Comparison of ENCODE assay signal across 28 mouse cellular contexts in the genomic region with DNA sequence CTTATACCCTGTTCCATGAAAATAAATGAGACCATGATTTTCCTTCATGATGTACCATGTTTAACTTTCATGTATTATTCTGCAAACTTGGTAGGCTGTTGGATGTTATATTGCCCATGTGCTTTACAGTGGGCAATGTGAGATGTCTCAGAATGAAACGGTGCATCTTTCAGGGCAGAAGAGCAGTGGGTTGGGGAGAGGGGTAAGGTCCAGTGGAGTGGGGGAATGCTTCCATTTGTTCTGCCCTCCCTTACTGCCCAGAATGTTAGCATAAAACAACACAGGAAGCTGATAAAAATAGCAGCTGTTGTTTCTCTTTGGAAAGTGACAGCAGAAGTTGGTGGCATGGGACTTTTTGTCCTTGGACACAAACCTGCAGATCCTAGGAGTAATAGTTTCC. TPM values are rescaled to one million over a fixed set of nuclear protein-coding genes. Genes with fewer than 3 reads are reported as not detected.
DNase-seq lines count a peak whose midpoint lies in the region; ATAC-seq lines count a peak whose summit lies in the region.
"Had no signal": no experiment of that assay in that cellular context is flagged by ENCODE, and none has a peak within 500 bp of the region (broad histone marks: within the 10 kb centered on the region; RNA-seq: fewer than 3 reads in every experiment).

No protein-coding gene starts in this region.

- peak; percentile 6 to 12 for DNase-seq in heart, adult 9 months (ENCODE audit: low spot score in 2 of 2)
- no peak for DNase-seq in heart, embryonic 10.5 days (ENCODE audit: low spot score)
- peak; percentile 87 for DNase-seq in midbrain, embryonic 11.5 days (ENCODE audit: low spot score, missing footprints)
- DNase-seq in thymus, postnatal 14 days, result no peak
- DNase-seq in left cerebral cortex, postnatal 14 days (ENCODE audit: low spot score in 2 of 2), result no peak
- DNase-seq: adrenal gland, postnatal 25 days; B cell, adult 2 months; cerebellum, adult 18-20 months; cerebellum, postnatal 25 days; forebrain, postnatal 0 days; gastrocnemius, postnatal 10 days; kidney, adult 18-20 months; kidney, postnatal 10 days; layer of hippocampus, adult 9-11 months; lung, embryonic 14.5 days; right cerebral cortex, postnatal 25 days; thymus, postnatal 25 days had no signal

- peaks cover 6% of the 10 kb centered on the region; the same call in 1 of the 2 replicates for H3K4me1 ChIP-seq in heart, embryonic 10.5 days
- H3K4me1 ChIP-seq in midbrain, embryonic 11.5 days (ENCODE audit: control insufficient read depth, insufficient read depth, low read length), result no peaks in the 10 kb centered on the region
- H3K4me1 ChIP-seq in midbrain, embryonic 16.5 days (ENCODE audit: control insufficient read depth, insufficient read depth, low read length), result no peaks in the 10 kb centered on the region
- H3K4me1 ChIP-seq in heart, embryonic 15.5 days (replicated peaks), result peaks cover 7% of the 10 kb centered on the region
- H3K4me1 ChIP-seq: embryonic facial prominence, embryonic 10.5 days; embryonic facial prominence, embryonic 15.5 days; forebrain, embryonic 12.5 days; hindbrain, embryonic 10.5 days; hindbrain, embryonic 15.5 days; limb, embryonic 12.5 days; liver, embryonic 15.5 days; midbrain, embryonic 15.5 days had no signal

- 66% methylated on average over 1 of the region's 1 CpGs for WGBS in heart, embryonic 10.5 days
- WGBS in midbrain, embryonic 11.5 days, result 96% methylated on average over 1 of the region's 1 CpGs
- 93% methylated on average over 1 of the region's 1 CpGs for WGBS in midbrain, embryonic 16.5 days
- 53% methylated on average over 1 of the region's 1 CpGs for WGBS in heart, embryonic 15.5 days

- H3K9ac ChIP-seq in midbrain, embryonic 11.5 days (ENCODE audit: low read length), result no peak overlapping the region
- no peak overlapping the region for H3K9ac ChIP-seq in midbrain, embryonic 16.5 days (ENCODE audit: low read depth, low read length)
- no peak overlapping the region for H3K9ac ChIP-seq in heart, embryonic 15.5 days
- H3K9ac ChIP-seq: embryonic facial prominence, embryonic 15.5 days; forebrain, embryonic 12.5 days; forebrain, postnatal 0 days; hindbrain, embryonic 15.5 days; limb, embryonic 12.5 days; liver, embryonic 15.5 days; lung, embryonic 14.5 days; midbrain, embryonic 15.5 days had no signal

- no peak overlapping the region for H3K4me2 ChIP-seq in midbrain, embryonic 11.5 days
- no peak overlapping the region for H3K4me2 ChIP-seq in midbrain, embryonic 16.5 days (ENCODE audit: low read length)
- no peak overlapping the region for H3K4me2 ChIP-seq in heart, embryonic 15.5 days
- H3K4me2 ChIP-seq: embryonic facial prominence, embryonic 15.5 days; forebrain, embryonic 12.5 days; hindbrain, embryonic 15.5 days; limb, embryonic 12.5 days; liver, embryonic 15.5 days; lung, embryonic 14.5 days; midbrain, embryonic 15.5 days had no signal

- no peaks in the 10 kb centered on the region for H3K27me3 ChIP-seq in heart, embryonic 10.5 days (ENCODE audit: insufficient read depth, poor library complexity, severe bottlenecking)
- no peaks in the 10 kb centered on the region for H3K27me3 ChIP-seq in midbrain, embryonic 11.5 days (ENCODE audit: control insufficient read depth, insufficient read depth, low read length)
- H3K27me3 ChIP-seq in midbrain, embryonic 16.5 days (ENCODE audit: control insufficient read depth, insufficient read depth, low read depth, low read length), result no peaks in the 10 kb centered on the region
- H3K27me3 ChIP-seq in heart, embryonic 15.5 days, result no peaks in the 10 kb centered on the region
- H3K27me3 ChIP-seq: embryonic facial prominence, embryonic 15.5 days; forebrain, embryonic 12.5 days; hindbrain, embryonic 15.5 days; limb, embryonic 12.5 days; liver, embryonic 15.5 days; midbrain, embryonic 15.5 days had no signal

- no peak overlapping the region for H3K27ac ChIP-seq in heart, embryonic 10.5 days
- H3K27ac ChIP-seq in midbrain, embryonic 11.5 days (ENCODE audit: low read depth, low read length), result no peak overlapping the region
- H3K27ac ChIP-seq in midbrain, embryonic 16.5 days (ENCODE audit: low read length), result no peak overlapping the region
- H3K27ac ChIP-seq in heart, embryonic 15.5 days, result peak overlapping the region; percentile 53
- H3K27ac ChIP-seq: embryonic facial prominence, embryonic 10.5 days; embryonic facial prominence, embryonic 15.5 days; forebrain, embryonic 12.5 days; hindbrain, embryonic 10.5 days; hindbrain, embryonic 15.5 days; limb, embryonic 12.5 days; liver, embryonic 15.5 days; midbrain, embryonic 15.5 days had no signal

- H3K9me3 ChIP-seq in heart, embryonic 10.5 days, result no peaks in the 10 kb centered on the region
- no peaks in the 10 kb centered on the region for H3K9me3 ChIP-seq in midbrain, embryonic 11.5 days (ENCODE audit: control insufficient read depth, low read length)
- H3K9me3 ChIP-seq in midbrain, embryonic 16.5 days (replicated peaks; ENCODE audit: control insufficient read depth, low read length, poor library complexity, severe bottlenecking), result no peaks in the 10 kb centered on the region
- H3K9me3 ChIP-seq in heart, embryonic 15.5 days (replicated peaks), result no peaks in the 10 kb centered on the region
- H3K9me3 ChIP-seq: embryonic facial prominence, embryonic 10.5 days; embryonic facial prominence, embryonic 15.5 days; forebrain, embryonic 12.5 days; hindbrain, embryonic 10.5 days; hindbrain, embryonic 15.5 days; limb, embryonic 12.5 days; liver, embryonic 15.5 days; midbrain, embryonic 15.5 days had no signal

- H3K36me3 ChIP-seq in heart, embryonic 10.5 days, result peaks cover 20% of the 10 kb centered on the region
- peaks cover 7% of the 10 kb centered on the region for H3K36me3 ChIP-seq in midbrain, embryonic 11.5 days (ENCODE audit: control insufficient read depth, insufficient read depth, low read length)
- 0 out of 2 replicates have a peak, but pooled peaks cover 3% of the 10 kb centered on the region for H3K36me3 ChIP-seq in midbrain, embryonic 16.5 days (ENCODE audit: control insufficient read depth, insufficient read depth, low read length)
- H3K36me3 ChIP-seq in heart, embryonic 15.5 days, result peaks cover 19% of the 10 kb centered on the region
- H3K36me3 ChIP-seq: midbrain, embryonic 15.5 days had no signal

- intact Hi-C loops in left cerebral cortex, postnatal 14 days (cut with DNase I), result no loop called here

- H3K4me3 ChIP-seq in heart, embryonic 10.5 days, result no peak overlapping the region
- H3K4me3 ChIP-seq in midbrain, embryonic 11.5 days (ENCODE audit: low read depth, low read length), result no peak overlapping the region
- H3K4me3 ChIP-seq in midbrain, embryonic 16.5 days (ENCODE audit: low read depth, low read length), result no peak overlapping the region
- no peak overlapping the region for H3K4me3 ChIP-seq in heart, embryonic 15.5 days
- H3K4me3 ChIP-seq: embryonic facial prominence, embryonic 10.5 days; embryonic facial prominence, embryonic 15.5 days; forebrain, embryonic 12.5 days; hindbrain, embryonic 10.5 days; hindbrain, embryonic 15.5 days; limb, embryonic 12.5 days; liver, embryonic 15.5 days; midbrain, embryonic 15.5 days had no signal

- no peak for ATAC-seq in midbrain, embryonic 11.5 days (ENCODE audit: low FRiP score)
- ATAC-seq in midbrain, embryonic 16.5 days, result no peak
- no peak for ATAC-seq in heart, embryonic 15.5 days (replicated peaks; ENCODE audit: insufficient number of reproducible peaks, insufficient read depth, low FRiP score, low read depth)
- ATAC-seq: forebrain, postnatal 0 days; inflammation-experienced regulatory T-cells, adult 6 months; midbrain, embryonic 15.5 days had no signal

RNA-seq across cellular contexts. Expression of a gene that starts 41.6 kb away (rescaled TPM):
- polyA plus RNA-seq in heart, embryonic 10.5 days (2016; fragmentation: Nextera tagmentation; extraction: Ambion mirVana), result 64.8 and 85.9 TPM in 2 replicates
- polyA plus RNA-seq in midbrain, embryonic 11.5 days (2014; fragmentation: Nextera tagmentation; extraction: Ambion mirVana), result 95.5 and 104 TPM in 2 replicates
- polyA plus RNA-seq in midbrain, embryonic 16.5 days (2015; fragmentation: Nextera tagmentation; extraction: Ambion mirVana), result 84.4 and 86.0 TPM in 2 replicates
- 54.1 and 64.6 TPM in 2 replicates for polyA plus RNA-seq in heart, embryonic 15.5 days (2015; fragmentation: Nextera tagmentation; extraction: Ambion mirVana)
- total RNA-seq in left cerebral cortex, postnatal 14 days (2021), result 100 to 1,000 TPM; 206 to 211 TPM

Comparison
In these comparisons a context has a peak if more than half of its experiments do, and no peak if none do; other contexts are left out.
1. DNase-seq: peak in heart, adult 9 months (2 of 2) and midbrain, embryonic 11.5 days (single experiment); none in heart, embryonic 10.5 days (single experiment), thymus, postnatal 14 days (single experiment) and left cerebral cortex, postnatal 14 days (0 of 2).